Mouse (Mus musculus) myocyte (in vitro differentiated cells): ENCODE measurements around the gene Igsf8. TPM values are rescaled to one million over a fixed set of nuclear protein-coding genes. Genes with fewer than 3 reads are reported as not detected.

Experiments used
- H3K27me3 ChIP-seq: one replicate; pipeline ENCODE4 v1.6.1; 2011; ENCODE audit not compliant: control insufficient read depth, insufficient read depth, insufficient read length
- H3K36me3 ChIP-seq: one replicate; pipeline ENCODE4 v1.6.1; 2011; ENCODE audit not compliant: control insufficient read depth, insufficient read depth
- H3K4me2 ChIP-seq: one replicate; pipeline ENCODE4 v1.6.1; 2011; ENCODE audit warnings: low read depth, control low read depth
- H3K4me3 ChIP-seq: one replicate; pipeline ENCODE4 v1.5.1; 2011; ENCODE audit warnings: mild to moderate bottlenecking, control low read depth, moderate library complexity
- H3K79me2 ChIP-seq: one replicate; pipeline ENCODE4 v1.6.1; 2011; ENCODE audit not compliant: control insufficient read depth, insufficient read depth
- H3ac ChIP-seq: one replicate; pipeline ENCODE4 v1.6.1; 2011; ENCODE audit not compliant: control insufficient read depth, insufficient read length
- CEBPB ChIP-seq: IDR thresholded peaks from 2 replicates; pipeline ENCODE4 v1.6.1; 2011; ENCODE audit warnings: mild to moderate bottlenecking, moderate library complexity; ENCODE audit not compliant: poor library complexity, insufficient read depth, severe bottlenecking
- E2F4 ChIP-seq: IDR thresholded peaks from one replicate; pipeline ENCODE4 v1.6.1; 2011; ENCODE audit warnings: mild to moderate bottlenecking, control low read depth, moderate library complexity; ENCODE audit not compliant: insufficient read depth
- MAX ChIP-seq: IDR thresholded peaks from one replicate; pipeline ENCODE4 v1.6.1; 2011; ENCODE audit warnings: low read depth, mild to moderate bottlenecking, control low read depth
- MYOD1 ChIP-seq, 3 experiments: IDR thresholded peaks; one replicate each; pipeline ENCODE4 v1.6.1; 2011; ENCODE audit warnings: control low read depth in 2 of 3, low read depth in 2 of 3, mild to moderate bottlenecking in 2 of 3, moderate library complexity in 1 of 3; ENCODE audit not compliant: insufficient read length in 2 of 3, control insufficient read depth in 1 of 3
- MYOG ChIP-seq, 3 experiments: IDR thresholded peaks; one replicate each; pipeline ENCODE4 v1.6.1; 2011; ENCODE audit warnings: control low read depth in 2 of 3, low read depth in 2 of 3, mild to moderate bottlenecking in 2 of 3; ENCODE audit not compliant: insufficient read length in 2 of 3, control insufficient read depth in 1 of 3, insufficient read depth in 1 of 3
- POLR2A ChIP-seq: IDR thresholded peaks from one replicate; pipeline ENCODE4 v1.6.1; 2011; ENCODE audit warnings: low read depth, mild to moderate bottlenecking, control low read depth, moderate library complexity; ENCODE audit not compliant: insufficient read length
- POLR2AphosphoS2 ChIP-seq: IDR thresholded peaks from one replicate; pipeline ENCODE4 v1.6.1; 2011; ENCODE audit warnings: low read depth, control low read depth; ENCODE audit not compliant: insufficient read length
- REST ChIP-seq: IDR thresholded peaks from one replicate; pipeline ENCODE4 v1.6.1; 2011; ENCODE audit warnings: mild to moderate bottlenecking, control low read depth, moderate library complexity; ENCODE audit not compliant: insufficient read depth, insufficient read length
- SRF ChIP-seq: IDR thresholded peaks from one replicate; pipeline ENCODE4 v1.6.1; 2011; ENCODE audit warnings: low read depth; ENCODE audit not compliant: control insufficient read depth, insufficient read length
- TCF12 ChIP-seq: IDR thresholded peaks from one replicate; pipeline ENCODE4 v1.6.1; 2011; ENCODE audit warnings: mild to moderate bottlenecking, control low read depth; ENCODE audit not compliant: poor library complexity, insufficient read depth, severe bottlenecking
- TCF3 ChIP-seq: IDR thresholded peaks from one replicate; pipeline ENCODE4 v1.6.1; 2011; ENCODE audit warnings: low read depth, control low read depth; ENCODE audit not compliant: insufficient read length
- USF1 ChIP-seq: IDR thresholded peaks from one replicate; pipeline ENCODE4 v1.6.1; 2011; ENCODE audit warnings: low read depth, mild to moderate bottlenecking, control low read depth, moderate library complexity
- polyA plus RNA-seq: library from polyadenylated mRNA; unstranded; fragments of >200 nt; fragmentation: generic; extraction: Trizol; gene quantifications from one replicate; pipeline ENCODE4 v1.2.1, GENCODE M21; 2012; ENCODE audit warnings: missing spikeins

The Igsf8 gene
- polyA plus RNA-seq, 1 experiment = 79.7 TPM

DNA sequence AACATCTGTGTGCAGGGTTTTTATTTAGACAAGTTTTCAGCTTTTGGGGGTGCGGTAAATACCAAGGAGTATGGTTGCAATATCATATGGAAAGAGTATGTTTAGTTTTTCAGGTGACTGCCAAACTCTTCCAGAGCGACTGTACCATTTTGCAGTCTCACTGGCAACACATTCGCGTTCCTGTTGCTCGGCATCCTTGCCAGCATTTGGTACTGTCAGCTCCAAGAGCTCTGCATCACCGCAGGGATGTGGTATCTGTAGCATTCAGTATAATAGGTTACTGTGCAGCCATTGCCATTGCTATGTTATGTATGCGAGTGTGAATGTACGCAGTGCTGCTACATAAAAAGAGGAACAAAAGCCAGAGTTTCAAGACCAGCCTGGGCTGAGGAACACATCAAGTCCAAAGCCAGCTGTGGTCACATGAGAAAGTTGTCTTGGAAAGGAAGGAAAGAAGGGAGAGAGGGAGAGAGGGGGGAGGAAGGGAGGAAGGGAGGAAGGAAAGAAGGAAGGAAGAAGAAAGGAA is 70.0 kb downstream of the Igsf8 start:
- H3ac ChIP-seq = no peak overlapping the region
- H3K4me3 ChIP-seq = no peak overlapping the region
- no peak for TF ChIP-seq MAX
- peaks cover 30% of the 10 kb centered on the region for H3K27me3 ChIP-seq
- H3K4me2 ChIP-seq = no peak overlapping the region
- no peaks in the 10 kb centered on the region for H3K79me2 ChIP-seq
- no peaks in the 10 kb centered on the region for H3K36me3 ChIP-seq

DNA sequence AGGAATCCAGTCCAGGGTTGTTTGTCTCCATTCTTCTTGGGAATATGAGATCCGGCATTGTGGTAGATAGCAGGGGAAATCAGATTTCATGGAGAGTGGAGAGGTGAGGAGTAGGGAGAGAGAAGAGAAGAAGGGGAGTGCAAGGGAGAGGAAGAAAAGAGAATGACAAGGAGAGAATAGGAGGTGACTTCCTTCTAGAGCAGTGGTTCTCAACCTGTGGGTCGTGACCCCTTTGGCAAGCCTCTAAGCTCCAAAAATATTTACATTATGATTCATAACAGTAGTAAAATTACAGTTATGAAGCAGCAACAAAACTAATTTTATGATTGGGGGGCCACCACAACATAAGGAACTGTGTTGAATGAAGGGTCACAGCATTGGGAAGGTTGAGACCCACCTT is 71.5 kb downstream of the Igsf8 start:
- Histone ChIP-seq H3K36me3 (no peaks in the 10 kb centered on the region), H3K27me3 (peaks cover 30% of the 10 kb centered on the region), H3ac (no peak overlapping the region), H3K4me3 (no peak overlapping the region), H3K79me2 (no peaks in the 10 kb centered on the region), H3K4me2 (no peak overlapping the region)
- TF ChIP-seq USF1 = no peak
- no peak for TF ChIP-seq CEBPB
- no peak for TF ChIP-seq POLR2A
- no peak for TF ChIP-seq E2F4
- no peak for TF ChIP-seq MYOG (IDR thresholded peaks at IDR 0.05; ENCODE audit: control insufficient read depth in 1 of 3, insufficient read depth in 1 of 3, insufficient read length in 2 of 3, low read depth in 2 of 3)
- no peak for TF ChIP-seq TCF12
- no peak for TF ChIP-seq TCF3
- TF ChIP-seq REST = no peak
- TF ChIP-seq SRF = no peak
- TF ChIP-seq MAX = no peak
- TF ChIP-seq POLR2AphosphoS2 = no peak
- TF ChIP-seq MYOD1 (IDR thresholded peaks at IDR 0.05; ENCODE audit: control insufficient read depth in 1 of 3, insufficient read length in 2 of 3, low read depth in 2 of 3) = no peak

DNA sequence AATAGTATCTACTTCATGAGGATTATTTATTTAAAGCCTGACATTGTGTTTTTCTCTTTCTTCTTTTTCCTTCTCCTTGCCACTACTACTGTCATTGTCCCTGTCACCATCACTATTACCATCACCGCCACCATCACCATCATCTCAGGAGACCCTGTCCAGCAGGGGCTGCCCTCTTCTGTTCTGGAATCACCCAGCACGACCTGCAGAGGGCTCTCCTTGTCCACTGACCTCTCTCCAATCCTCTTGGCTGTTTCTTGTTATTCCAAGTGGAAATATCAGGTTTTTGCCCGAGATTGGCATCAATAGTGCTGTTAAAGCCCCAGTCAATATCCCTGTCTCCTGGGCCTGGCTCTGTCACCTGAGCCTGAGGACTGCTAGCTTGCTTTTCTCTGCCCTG is 72.1 kb downstream of the Igsf8 start:
- no peak overlapping the region for H3K4me3 ChIP-seq
- TF ChIP-seq USF1 (no peak), TCF3 (no peak), MYOG (IDR thresholded peaks at IDR 0.05; ENCODE audit: control insufficient read depth in 1 of 3, insufficient read depth in 1 of 3, insufficient read length in 2 of 3, low read depth in 2 of 3) (no peak), REST (no peak), SRF (no peak), CEBPB (no peak), TCF12 (no peak), MAX (no peak), POLR2A (no peak), E2F4 (no peak), MYOD1 (IDR thresholded peaks at IDR 0.05; ENCODE audit: control insufficient read depth in 1 of 3, insufficient read length in 2 of 3, low read depth in 2 of 3) (no peak), POLR2AphosphoS2 (no peak)
- H3ac ChIP-seq = no peak overlapping the region
- H3K4me2 ChIP-seq = no peak overlapping the region
- H3K36me3 ChIP-seq = no peaks in the 10 kb centered on the region
- H3K27me3 ChIP-seq = peaks cover 30% of the 10 kb centered on the region
- H3K79me2 ChIP-seq = no peaks in the 10 kb centered on the region

DNA sequence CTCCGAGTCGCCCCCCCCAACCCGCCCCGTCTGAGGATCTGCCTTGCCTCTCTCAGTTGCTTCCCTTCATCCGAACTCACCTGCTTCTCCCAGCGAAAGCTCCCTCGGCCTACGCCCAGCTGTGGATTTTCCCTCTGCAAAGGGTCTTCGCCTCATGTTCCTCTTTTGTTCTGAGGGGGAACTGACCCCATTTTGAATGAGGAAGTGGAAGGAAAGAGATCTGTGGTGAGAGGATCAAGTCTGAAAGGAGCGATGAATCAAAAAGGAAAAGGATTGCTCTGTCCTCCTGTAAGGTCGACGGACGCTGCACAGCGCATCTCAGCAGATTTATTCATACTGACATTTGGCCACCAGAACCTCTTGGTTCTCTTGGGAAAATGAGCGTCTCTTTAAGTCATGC is 74.4 kb downstream of the Igsf8 start:
- Histone ChIP-seq H3K27me3 (peaks cover 36% of the 10 kb centered on the region), H3K4me2 (no peak overlapping the region), H3ac (no peak overlapping the region), H3K36me3 (no peaks in the 10 kb centered on the region), H3K4me3 (no peak overlapping the region), H3K79me2 (no peaks in the 10 kb centered on the region)
- TF ChIP-seq MAX = no peak
- no peak for TF ChIP-seq MYOD1 (IDR thresholded peaks at IDR 0.05; ENCODE audit: control insufficient read depth in 1 of 3, insufficient read length in 2 of 3, low read depth in 2 of 3)
- no peak for TF ChIP-seq USF1
- TF ChIP-seq TCF12 = no peak
- TF ChIP-seq POLR2A = no peak
- TF ChIP-seq MYOG (IDR thresholded peaks at IDR 0.05; ENCODE audit: control insufficient read depth in 1 of 3, insufficient read depth in 1 of 3, insufficient read length in 2 of 3, low read depth in 2 of 3) = no peak
- TF ChIP-seq SRF = no peak
- TF ChIP-seq E2F4 = no peak
- no peak for TF ChIP-seq POLR2AphosphoS2

DNA sequence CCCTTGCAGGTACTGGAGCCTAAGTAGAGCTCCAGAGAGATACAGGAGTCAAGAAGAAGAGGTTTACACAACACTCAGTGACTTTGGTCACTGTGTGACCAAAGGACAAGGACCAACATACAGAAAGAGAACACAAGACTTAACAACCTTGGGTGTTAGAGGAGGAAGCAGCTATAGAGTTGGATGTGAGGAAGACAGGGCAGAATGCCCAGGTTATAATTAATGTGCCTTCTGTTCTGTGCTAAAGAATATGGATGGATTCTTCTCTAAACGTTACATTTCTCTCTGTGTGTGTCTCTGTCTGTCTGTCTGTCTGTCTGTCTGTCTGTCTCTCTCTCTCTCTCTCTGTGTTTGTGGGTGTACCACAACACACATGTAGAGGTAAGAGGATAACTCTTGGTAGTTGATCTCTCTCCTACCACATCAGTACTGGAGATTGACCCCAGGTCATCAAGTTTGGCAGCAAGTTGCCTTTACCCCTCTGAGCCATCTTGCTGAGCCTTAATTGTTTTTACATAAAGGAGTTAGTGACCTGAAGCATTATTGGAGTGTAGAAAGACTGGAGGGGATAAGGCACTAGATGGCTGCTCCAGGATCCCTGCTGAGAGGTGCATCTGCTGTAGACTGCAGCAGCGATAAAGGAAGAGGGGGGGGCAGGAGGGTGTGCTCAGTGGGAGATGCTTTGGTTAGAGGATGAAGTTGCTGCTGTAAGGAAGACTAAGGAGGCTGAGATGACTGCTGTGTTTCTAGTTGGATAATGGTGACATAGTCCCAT is 76.2 kb downstream of the Igsf8 start:
- Histone ChIP-seq H3K4me2 (no peak overlapping the region), H3K36me3 (no peaks in the 10 kb centered on the region), H3K27me3 (peaks cover 52% of the 10 kb centered on the region), H3ac (no peak overlapping the region), H3K79me2 (no peaks in the 10 kb centered on the region), H3K4me3 (no peak overlapping the region)
- TF ChIP-seq MYOG (IDR thresholded peaks at IDR 0.05; ENCODE audit: control insufficient read depth in 1 of 3, insufficient read depth in 1 of 3, insufficient read length in 2 of 3, low read depth in 2 of 3) = no peak
- TF ChIP-seq CEBPB = no peak
- no peak for TF ChIP-seq SRF
- no peak for TF ChIP-seq MAX
- TF ChIP-seq E2F4 = no peak
- no peak for TF ChIP-seq TCF3
- TF ChIP-seq MYOD1 (IDR thresholded peaks at IDR 0.05; ENCODE audit: control insufficient read depth in 1 of 3, insufficient read length in 2 of 3, low read depth in 2 of 3) = no peak
- no peak for TF ChIP-seq USF1
- TF ChIP-seq POLR2AphosphoS2 = no peak
- no peak for TF ChIP-seq REST
- TF ChIP-seq POLR2A = no peak
- TF ChIP-seq TCF12 = no peak
